Mouse (Mus musculus): ENCODE measurements around the gene Gatc. TPM values are rescaled to one million over a fixed set of nuclear protein-coding genes. Genes with fewer than 3 reads are reported as not detected.
"Not testable (repeated sequence)": the region's sequence is repeated elsewhere in the genome, so short reads cannot be mapped to it uniquely, and the experiment has no call there.

The Gatc gene
- polyA plus RNA-seq, 1 experiment from 2014 or later, result 53.5 TPM

DNA sequence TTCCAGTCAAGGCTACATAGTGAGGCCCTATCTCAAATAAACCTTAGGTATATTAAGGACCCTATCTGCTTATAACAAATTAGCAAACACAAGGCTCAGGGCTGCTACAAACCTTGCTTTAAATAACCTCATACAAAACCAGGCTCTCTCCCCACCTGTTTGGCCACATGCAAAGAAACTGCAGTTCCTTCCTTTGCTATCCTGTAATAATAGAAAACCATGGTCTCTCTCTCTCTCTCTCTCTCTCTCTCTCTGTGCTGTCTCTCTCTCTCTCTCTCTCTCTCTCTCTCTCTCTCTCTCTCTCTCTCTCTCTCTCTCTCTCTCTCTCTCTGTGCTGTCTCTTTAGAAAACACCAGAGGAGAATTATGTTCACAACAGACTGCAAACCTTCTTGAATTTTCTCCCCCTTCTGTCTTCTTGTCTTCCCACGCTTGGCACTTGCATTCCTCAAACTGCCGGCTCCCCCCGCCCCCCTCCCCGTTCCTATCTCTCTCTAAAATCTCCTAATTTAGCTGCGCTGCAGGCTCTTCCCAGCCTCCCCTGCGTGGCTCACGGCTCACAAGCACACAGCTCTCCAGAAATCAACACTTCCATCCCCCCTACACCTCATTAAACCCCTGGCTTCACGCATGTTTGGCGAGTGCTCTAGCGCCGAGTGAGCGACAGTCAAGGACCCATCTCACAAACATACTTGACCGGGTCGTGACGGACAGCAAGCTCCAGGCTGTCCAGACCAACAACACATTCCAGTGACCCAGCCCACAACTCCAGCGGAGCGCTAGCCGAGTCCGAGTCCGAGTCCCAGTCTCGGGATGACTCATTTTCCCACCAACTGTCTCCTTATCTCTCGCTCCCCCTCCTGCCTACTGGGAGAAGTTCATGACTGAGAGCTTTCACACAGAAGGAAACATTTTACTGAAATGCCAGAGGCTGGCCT lies 21.7 kb downstream of the Gatc start:
- Histone ChIP-seq H3K4me2 (ENCODE audit: low read depth, low read length) (peak overlapping the region; percentile 74), H3K27ac (ENCODE audit: low read depth, low read length) (peak overlapping the region; percentile 63), H3K9ac (replicated peaks; ENCODE audit: low read depth, low read length) (peak overlapping the region; percentile 25; the same call in 1 of the 2 replicates), H3K4me3 (ENCODE audit: low read depth, low read length) (peak overlapping the region; percentile 25), H3K36me3 (ENCODE audit: control insufficient read depth, insufficient read depth, low read length) (no peaks in the 10 kb centered on the region), H3K4me1 (ENCODE audit: control insufficient read depth, insufficient read depth, low read length) (peaks cover 29% of the 10 kb centered on the region), H3K27me3 (ENCODE audit: control insufficient read depth, insufficient read depth, low read length) (no peaks in the 10 kb centered on the region), H3K9me3 (ENCODE audit: control insufficient read depth, low read length) (no peaks in the 10 kb centered on the region)
- peak; percentile 52; the same call in 1 of the 2 replicates for ATAC-seq (ENCODE audit: low read depth)
- WGBS, result under 1% methylated on average over 22 of the region's 22 CpGs

GRCm38 (mm10) chr5:115317645-115318328 lies 23.2 kb downstream of the Gatc start:
- 2% methylated on average over 10 of the region's 10 CpGs for WGBS
- Histone ChIP-seq H3K4me3 (ENCODE audit: low read depth, low read length) (no peak overlapping the region), H3K27ac (ENCODE audit: low read depth, low read length) (peak overlapping the region; percentile 80), H3K4me2 (ENCODE audit: low read depth, low read length) (peak overlapping the region; percentile 6; the same call in 1 of the 2 replicates), H3K9me3 (ENCODE audit: control insufficient read depth, low read length) (no peaks in the 10 kb centered on the region), H3K27me3 (ENCODE audit: control insufficient read depth, insufficient read depth, low read length) (no peaks in the 10 kb centered on the region), H3K36me3 (ENCODE audit: control insufficient read depth, insufficient read depth, low read length) (no peaks in the 10 kb centered on the region), H3K9ac (replicated peaks; ENCODE audit: low read depth, low read length) (peak overlapping the region; percentile 26; the same call in 1 of the 2 replicates), H3K4me1 (ENCODE audit: control insufficient read depth, insufficient read depth, low read length) (peaks cover 29% of the 10 kb centered on the region)
- ATAC-seq (ENCODE audit: low read depth), result 0 out of 2 replicates have a peak, but pooled peaks have one; percentile 29

- no peaks in the 10 kb centered on the region for H3K36me3 ChIP-seq (ENCODE audit: control insufficient read depth, insufficient read depth, low read length)
- WGBS, result 2% methylated on average over 14 of the region's 14 CpGs
- no peaks in the 10 kb centered on the region for H3K9me3 ChIP-seq (ENCODE audit: control insufficient read depth, low read length)
- no peaks in the 10 kb centered on the region for H3K27me3 ChIP-seq (ENCODE audit: control insufficient read depth, insufficient read depth, low read length)
- H3K27ac ChIP-seq (ENCODE audit: low read depth, low read length), result peak overlapping the region; percentile 80
- peak overlapping the region; percentile 26; the same call in 1 of the 2 replicates for H3K9ac ChIP-seq (replicated peaks; ENCODE audit: low read depth, low read length)
- 0 out of 2 replicates have a peak overlapping the region, but pooled peaks have one; percentile 12 for H3K4me2 ChIP-seq (ENCODE audit: low read depth, low read length)
- H3K4me3 ChIP-seq (ENCODE audit: low read depth, low read length), result no peak overlapping the region
- 0 out of 2 replicates have a peak, but pooled peaks have one; percentile 20 for ATAC-seq (ENCODE audit: low read depth)
- H3K4me1 ChIP-seq (ENCODE audit: control insufficient read depth, insufficient read depth, low read length), result peaks cover 29% of the 10 kb centered on the region
Measured at GRCm38 (mm10) chr5:115316968-115317644, 23.9 kb downstream of the Gatc start.

GRCm38 (mm10) chr5:115313668-115313943 lies 27.4 kb downstream of the Gatc start:
- Histone ChIP-seq H3K4me2 (ENCODE audit: low read depth, low read length) (no peak overlapping the region), H3K27ac (ENCODE audit: low read depth, low read length) (no peak overlapping the region), H3K9ac (replicated peaks; ENCODE audit: low read depth, low read length) (no peak overlapping the region), H3K9me3 (ENCODE audit: control insufficient read depth, low read length) (no peaks in the 10 kb centered on the region), H3K36me3 (ENCODE audit: control insufficient read depth, insufficient read depth, low read length) (no peaks in the 10 kb centered on the region), H3K27me3 (ENCODE audit: control insufficient read depth, insufficient read depth, low read length) (no peaks in the 10 kb centered on the region), H3K4me1 (ENCODE audit: control insufficient read depth, insufficient read depth, low read length) (peaks cover 18% of the 10 kb centered on the region), H3K4me3 (ENCODE audit: low read depth, low read length) (no peak overlapping the region)
- no peak for ATAC-seq (ENCODE audit: low read depth)
- WGBS, result 43% methylated on average over 5 of the region's 5 CpGs

GRCm38 (mm10) chr5:115312816-115313667 lies 27.9 kb downstream of the Gatc start:
- WGBS, result 80% methylated on average over 10 of the region's 10 CpGs
- no peak for ATAC-seq (ENCODE audit: low read depth)
- Histone ChIP-seq H3K4me1 (ENCODE audit: control insufficient read depth, insufficient read depth, low read length) (peaks cover 13% of the 10 kb centered on the region), H3K9me3 (ENCODE audit: control insufficient read depth, low read length) (no peaks in the 10 kb centered on the region), H3K27ac (ENCODE audit: low read depth, low read length) (no peak overlapping the region), H3K4me2 (ENCODE audit: low read depth, low read length) (no peak overlapping the region), H3K9ac (replicated peaks; ENCODE audit: low read depth, low read length) (no peak overlapping the region), H3K4me3 (ENCODE audit: low read depth, low read length) (no peak overlapping the region), H3K27me3 (ENCODE audit: control insufficient read depth, insufficient read depth, low read length) (no peaks in the 10 kb centered on the region), H3K36me3 (ENCODE audit: control insufficient read depth, insufficient read depth, low read length) (no peaks in the 10 kb centered on the region)

- no peaks in the 10 kb centered on the region for H3K36me3 ChIP-seq (ENCODE audit: control insufficient read depth, insufficient read depth, low read length)
- H3K4me1 ChIP-seq (ENCODE audit: control insufficient read depth, insufficient read depth, low read length), result peaks cover 6% of the 10 kb centered on the region
- no peaks in the 10 kb centered on the region for H3K9me3 ChIP-seq (ENCODE audit: control insufficient read depth, low read length)
- H3K4me3 ChIP-seq (ENCODE audit: low read depth, low read length), result no peak overlapping the region
- WGBS, result 87% methylated on average over 4 of the region's 4 CpGs
- no peak overlapping the region for H3K4me2 ChIP-seq (ENCODE audit: low read depth, low read length)
- no peak overlapping the region for H3K9ac ChIP-seq (replicated peaks; ENCODE audit: low read depth, low read length)
- no peaks in the 10 kb centered on the region for H3K27me3 ChIP-seq (ENCODE audit: control insufficient read depth, insufficient read depth, low read length)
- no peak for ATAC-seq (ENCODE audit: low read depth)
- H3K27ac ChIP-seq (ENCODE audit: low read depth, low read length), result no peak overlapping the region
Measured at GRCm38 (mm10) chr5:115312354-115312753, 28.6 kb downstream of the Gatc start.

DNA sequence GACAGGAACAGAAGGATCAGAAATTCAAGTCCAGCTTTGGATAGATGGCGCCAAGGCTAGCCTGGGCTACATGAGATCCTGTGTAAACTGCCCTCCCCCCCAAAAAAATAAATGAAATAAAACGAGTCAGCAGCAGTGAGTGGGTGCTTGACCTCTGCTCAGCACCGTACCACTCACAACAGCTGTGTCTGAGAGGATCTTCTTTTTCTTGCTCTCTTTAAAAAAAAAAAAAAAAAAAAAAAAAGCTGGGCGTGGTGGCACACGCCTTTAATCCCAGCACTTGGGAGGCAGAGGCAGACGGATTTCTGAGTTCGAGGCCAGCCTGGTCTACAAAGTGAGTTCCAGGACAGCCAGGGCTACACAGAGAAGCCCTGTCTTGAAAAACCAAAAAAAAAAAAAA lies 38.8 kb downstream of the Gatc start:
- H3K9me3 ChIP-seq (ENCODE audit: control insufficient read depth, low read length); ATAC-seq (ENCODE audit: low read depth); H3K27ac ChIP-seq (ENCODE audit: low read depth, low read length); H3K27me3 ChIP-seq (ENCODE audit: control insufficient read depth, insufficient read depth, low read length); H3K9ac ChIP-seq (replicated peaks; ENCODE audit: low read depth, low read length); H3K4me3 ChIP-seq (ENCODE audit: low read depth, low read length): not testable (repeated sequence)
- 75% methylated on average over 3 of the region's 7 CpGs for WGBS
- H3K4me2 ChIP-seq (ENCODE audit: low read depth, low read length), result peak overlapping the region; percentile 75; the same call in 1 of the 2 replicates
- H3K36me3 ChIP-seq (ENCODE audit: control insufficient read depth, insufficient read depth, low read length), result peaks cover 11% of the 10 kb centered on the region
- peaks cover 18% of the 10 kb centered on the region for H3K4me1 ChIP-seq (ENCODE audit: control insufficient read depth, insufficient read depth, low read length)

GRCm38 (mm10) chr5:115301615-115302014 lies 39.4 kb downstream of the Gatc start:
- ATAC-seq (ENCODE audit: low read depth), result no peak
- Histone ChIP-seq H3K4me3 (ENCODE audit: low read depth, low read length) (peak overlapping the region; percentile 72), H3K4me1 (ENCODE audit: control insufficient read depth, insufficient read depth, low read length) (peaks cover 18% of the 10 kb centered on the region), H3K9me3 (ENCODE audit: control insufficient read depth, low read length) (no peaks in the 10 kb centered on the region), H3K9ac (replicated peaks; ENCODE audit: low read depth, low read length) (peak overlapping the region; percentile 57), H3K27me3 (ENCODE audit: control insufficient read depth, insufficient read depth, low read length) (no peaks in the 10 kb centered on the region), H3K36me3 (ENCODE audit: control insufficient read depth, insufficient read depth, low read length) (peaks cover 13% of the 10 kb centered on the region), H3K27ac (ENCODE audit: low read depth, low read length) (peak overlapping the region; percentile 64), H3K4me2 (ENCODE audit: low read depth, low read length) (peak overlapping the region; percentile 75)
- WGBS, result 29% methylated on average over 13 of the region's 13 CpGs
